Mouse (Mus musculus): ENCODE data around the gene Speer2. TPM values are rescaled to one million over a fixed set of nuclear protein-coding genes. Genes with fewer than 3 reads are reported as not detected.

Speer2 gene
- not detected for total RNA-seq (2021)
- long read RNA-seq, experiment 1 = 0 reads
- long read RNA-seq, experiment 2 = 0 reads

GRCm38 (mm10) chr16:69863644-69864043 lies at the start of gene Speer2:
TSS of gene Speer2 (minus strand) at chr16:69863744.
- DNase-seq = no peak

GRCm38 (mm10) chr16:69904303-69904702 lies 40.8 kb upstream of the Speer2 start:
- no peak for DNase-seq

- no peak for DNase-seq
These were observed 17.2 kb upstream of the Speer2 start for GRCm38 (mm10) chr16:69880712-69881111.

GRCm38 (mm10) chr16:69836628-69837027 lies 26.9 kb downstream of the Speer2 start:
- no peak for DNase-seq

GRCm38 (mm10) chr16:69813652-69814051 lies 49.9 kb downstream of the Speer2 start:
- DNase-seq = no peak

All from gastrocnemius, postnatal 10 days (tissue).